Mouse (Mus musculus): ENCODE data around the gene Plek. TPM values are rescaled to one million over a fixed set of nuclear protein-coding genes. Genes with fewer than 3 reads are reported as not detected.

Gene Plek
- total RNA-seq, 1 experiment from 2014 or later = 2.9 TPM

DNA sequence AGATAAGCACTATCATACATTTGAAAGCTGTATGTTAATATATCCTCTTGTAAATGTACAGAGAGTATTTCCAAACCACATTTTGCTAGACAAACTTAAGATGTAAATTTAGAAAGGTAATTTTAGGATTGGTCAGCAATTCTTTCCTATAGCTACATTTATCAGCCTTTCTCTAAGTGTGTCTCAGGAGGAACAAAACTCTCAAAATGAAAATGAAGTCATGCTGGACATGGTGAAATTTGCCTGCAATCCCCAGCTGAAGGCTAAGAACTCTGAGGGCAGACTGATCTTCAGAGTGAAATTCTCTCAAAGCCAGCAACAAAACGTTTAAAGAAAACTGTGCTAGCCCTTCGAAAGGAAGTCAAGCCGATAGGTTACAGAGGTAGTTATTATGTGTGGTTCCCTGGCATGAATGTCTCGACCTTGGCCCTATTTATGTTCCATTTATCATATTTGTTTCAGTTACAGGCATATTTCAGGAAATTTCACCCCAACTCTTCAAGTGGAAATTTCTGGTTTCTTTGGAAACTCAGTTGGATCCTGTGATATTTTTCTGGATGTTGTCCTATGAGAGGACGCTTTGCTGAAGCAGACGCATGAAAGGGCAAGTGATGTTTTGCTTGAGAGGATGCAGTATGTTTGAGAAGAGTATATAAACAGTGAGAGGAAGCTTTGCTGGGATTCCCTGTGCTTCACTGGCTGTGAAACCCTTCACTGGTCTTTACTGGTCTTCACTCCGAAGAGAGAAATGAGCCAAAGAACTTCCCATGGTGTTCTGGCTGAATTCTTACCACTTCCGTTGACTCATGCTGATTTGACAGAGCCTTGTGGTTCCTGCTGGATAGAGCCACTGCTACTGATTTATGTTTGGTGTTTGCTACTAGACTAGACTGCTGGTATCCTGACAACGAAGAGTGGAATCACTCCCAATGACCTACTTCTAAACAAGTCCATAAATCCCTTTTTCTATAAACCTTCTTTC lies 51.5 kb downstream of the Plek start:
- DNase-seq = no peak

DNA sequence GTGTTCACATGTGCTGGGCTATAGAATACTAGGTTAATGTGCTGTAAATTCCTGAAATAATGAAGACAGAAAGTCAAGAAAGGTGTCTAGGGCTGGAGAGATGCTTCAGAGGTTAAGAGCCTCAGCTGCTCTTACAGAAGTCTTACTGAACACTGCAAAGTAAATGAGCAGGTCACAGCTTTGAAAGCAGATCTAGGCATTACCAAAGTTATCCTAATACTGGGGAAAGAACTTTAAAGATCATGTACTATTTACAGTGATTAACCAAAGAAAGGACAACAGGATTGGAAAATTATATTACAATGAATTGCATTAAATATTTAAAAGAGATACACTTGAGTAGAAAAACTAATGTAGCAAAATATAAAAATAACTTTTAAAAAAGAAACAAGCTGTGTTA lies 52.2 kb downstream of the Plek start:
- DNase-seq = no peak

DNA sequence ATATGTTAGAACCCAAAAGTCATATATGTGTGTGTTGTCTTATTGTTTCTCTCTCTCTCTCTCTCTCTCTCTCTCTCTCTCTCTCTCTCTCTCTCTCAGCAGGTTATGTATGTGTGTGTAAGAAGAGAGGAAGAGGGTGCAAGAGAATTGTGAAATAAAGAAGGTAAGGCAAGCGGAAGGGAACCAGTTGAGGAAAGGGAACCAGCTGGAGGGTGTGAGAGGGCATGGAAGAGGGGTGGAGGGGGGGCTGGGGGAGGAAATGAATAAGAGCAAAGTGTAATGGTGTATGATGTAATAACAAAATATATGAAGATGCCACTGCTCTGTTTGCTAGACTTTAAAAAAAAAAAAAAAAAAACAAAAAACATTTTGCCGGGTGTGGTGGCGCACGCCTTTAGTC lies 52.8 kb downstream of the Plek start:
- no peak for DNase-seq

DNA sequence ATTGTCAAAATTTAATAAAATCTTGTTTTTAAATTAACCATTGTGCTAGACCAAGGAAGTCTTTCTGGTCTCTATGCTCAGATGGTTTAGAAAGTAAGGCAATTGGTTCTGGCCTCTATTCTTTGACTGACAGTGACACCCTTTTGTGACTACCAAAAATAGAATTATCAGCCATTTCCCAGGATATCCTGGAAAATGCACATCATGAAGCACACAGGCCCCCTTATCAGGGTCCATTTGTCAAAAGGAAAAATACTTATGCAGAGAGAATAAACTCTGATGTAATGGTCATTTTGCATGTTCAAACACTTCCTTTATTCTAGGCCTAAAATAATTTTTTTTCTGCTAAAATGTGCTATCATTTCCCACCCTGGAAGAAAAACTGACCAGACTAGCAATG lies 54.7 kb downstream of the Plek start:
- DNase-seq = no peak

GRCm38 (mm10) chr11:16996818-16997217 lies 55.4 kb downstream of the Plek start:
- no peak for DNase-seq

DNA sequence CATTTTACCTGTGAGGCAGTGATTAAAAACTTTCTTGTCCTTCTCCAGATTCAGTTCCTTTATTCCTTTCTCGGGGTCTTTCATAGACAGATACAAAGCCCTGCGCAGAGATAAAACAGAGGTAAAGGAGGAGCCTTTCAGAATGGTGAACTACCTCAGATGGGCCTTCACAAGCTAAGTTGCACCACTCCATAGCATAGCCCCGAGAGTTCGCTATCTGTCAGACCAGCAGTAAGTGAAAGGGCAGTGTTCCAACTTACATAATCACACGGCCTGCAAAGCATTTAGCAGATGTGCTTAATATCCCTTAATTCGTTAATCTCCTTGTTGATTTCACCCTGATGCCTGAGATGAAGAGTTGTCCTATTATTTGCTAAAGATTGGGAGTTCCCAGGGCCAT lies 59.3 kb downstream of the Plek start:
- DNase-seq = no peak

DNA sequence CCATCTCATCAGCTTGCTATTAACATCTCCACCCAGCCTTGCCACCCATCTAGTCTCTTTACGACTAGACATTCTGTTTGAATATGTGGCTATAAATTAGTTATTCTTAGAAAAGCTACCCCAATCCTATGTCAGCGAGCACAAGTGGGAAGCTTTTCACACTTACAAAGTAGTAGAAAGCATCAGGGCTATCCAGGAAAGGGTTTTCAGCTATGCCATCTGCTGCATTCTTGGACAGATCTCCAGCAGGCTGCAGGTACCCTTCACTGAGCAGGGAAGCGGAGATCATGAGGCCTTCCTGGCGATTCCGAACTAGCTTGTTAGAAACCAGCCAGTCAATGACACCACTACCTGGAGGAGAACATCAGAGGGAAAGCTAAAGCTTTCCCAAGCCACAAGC lies 62.3 kb downstream of the Plek start:
- DNase-seq = no peak

GRCm38 (mm10) chr11:16987745-16988328 lies 64.3 kb downstream of the Plek start:
- no peak for DNase-seq

DNA sequence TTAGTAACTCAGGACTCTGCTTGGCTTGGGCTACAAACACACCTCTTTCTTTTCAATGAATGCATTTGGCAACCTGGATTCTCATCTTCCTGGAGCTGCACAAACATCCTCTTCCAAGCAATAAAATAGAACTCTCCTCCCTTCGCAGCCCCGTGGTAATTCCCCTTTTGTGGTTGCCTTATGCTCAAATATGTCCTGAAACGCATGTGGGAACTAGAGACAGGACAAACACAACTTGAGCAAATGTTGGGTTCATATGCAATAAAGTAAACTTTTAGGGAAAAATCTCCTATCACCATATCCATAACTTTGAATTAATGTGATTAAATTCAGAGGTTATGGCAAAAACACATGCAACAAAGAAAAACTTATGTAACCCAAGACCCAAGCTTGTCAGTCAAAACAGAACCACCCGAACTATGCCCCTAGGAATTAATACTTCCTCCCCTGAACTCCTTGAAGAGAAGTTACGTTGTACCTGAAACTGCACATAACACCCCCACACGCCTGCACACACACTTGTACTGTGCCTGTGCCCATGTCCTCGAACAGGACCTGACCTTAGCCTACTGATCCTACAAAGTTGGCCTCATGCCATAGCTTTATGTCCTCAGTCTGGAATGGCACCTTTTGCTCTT lies 65.5 kb downstream of the Plek start:
- DNase-seq = no peak

DNA sequence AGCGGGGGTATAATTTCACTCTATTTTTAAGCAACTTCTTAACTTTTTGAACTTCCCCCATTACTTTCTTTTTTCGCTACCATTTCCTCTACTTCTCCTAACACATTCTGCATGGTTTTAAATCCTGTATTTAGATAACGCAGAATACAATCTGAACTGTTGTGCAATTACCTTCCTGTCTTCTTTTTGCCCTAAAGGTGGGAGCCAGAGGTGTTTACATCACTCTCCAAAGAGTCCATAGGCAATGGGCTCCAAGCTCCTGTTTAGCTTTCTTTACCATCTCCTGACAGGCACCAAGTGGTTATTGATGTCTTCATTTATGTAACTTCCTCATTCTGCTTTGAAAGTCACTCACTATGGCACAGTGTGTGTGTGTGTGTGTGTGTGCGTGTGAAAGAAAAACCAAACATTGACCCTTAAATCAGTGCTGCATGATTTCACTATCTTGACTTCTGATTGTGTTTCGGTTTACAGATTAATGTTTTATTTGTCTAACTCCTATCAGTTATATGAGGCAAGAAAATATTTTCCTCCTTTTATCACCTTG lies 73.9 kb downstream of the Plek start:
- DNase-seq = no peak

DNA sequence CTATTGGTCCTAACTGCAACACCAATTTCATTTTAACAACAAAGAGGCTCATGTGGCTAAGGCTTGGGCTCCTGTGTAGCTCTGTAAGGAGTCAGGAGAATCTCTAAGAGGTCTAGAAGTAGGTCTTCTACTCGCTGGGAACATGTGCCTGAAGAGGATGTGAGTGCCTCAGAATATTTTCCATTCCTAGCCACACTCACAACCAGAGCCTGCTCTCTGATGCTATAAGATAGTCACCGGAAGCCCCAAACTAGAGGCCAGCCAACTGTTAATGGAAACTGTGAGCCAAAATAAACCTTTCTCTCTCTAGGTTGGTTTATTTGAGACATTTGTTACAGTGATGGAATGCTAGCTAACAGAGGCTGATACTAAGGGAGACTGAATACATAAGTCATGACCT lies 74.6 kb downstream of the Plek start:
- DNase-seq = no peak

GRCm38 (mm10) chr11:16976937-16977336 lies 75.2 kb downstream of the Plek start:
- no peak for DNase-seq

DNA sequence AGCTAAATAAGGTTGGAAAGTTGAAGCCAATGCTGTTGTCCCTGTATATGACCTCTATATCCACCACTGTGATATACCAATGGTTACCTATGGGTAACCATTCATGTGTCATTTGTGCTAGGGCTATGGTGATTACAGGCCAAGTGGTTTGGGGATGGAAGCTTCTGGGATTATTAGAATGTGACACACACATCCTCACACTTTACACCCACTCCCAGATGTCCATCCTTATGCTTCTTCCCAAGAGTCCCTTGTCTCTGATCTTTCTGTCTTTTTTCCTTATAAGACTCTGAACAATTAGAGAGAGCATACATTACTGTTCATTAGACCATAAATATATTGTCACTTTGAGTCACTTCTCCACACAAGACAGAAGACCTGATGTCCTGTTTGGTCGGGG lies 79.1 kb downstream of the Plek start:
- DNase-seq = no peak

GRCm38 (mm10) chr11:16972027-16972426 lies 80.2 kb downstream of the Plek start:
- DNase-seq = no peak

GRCm38 (mm10) chr11:16969650-16970049 lies 82.5 kb downstream of the Plek start:
- DNase-seq = no peak

DNA sequence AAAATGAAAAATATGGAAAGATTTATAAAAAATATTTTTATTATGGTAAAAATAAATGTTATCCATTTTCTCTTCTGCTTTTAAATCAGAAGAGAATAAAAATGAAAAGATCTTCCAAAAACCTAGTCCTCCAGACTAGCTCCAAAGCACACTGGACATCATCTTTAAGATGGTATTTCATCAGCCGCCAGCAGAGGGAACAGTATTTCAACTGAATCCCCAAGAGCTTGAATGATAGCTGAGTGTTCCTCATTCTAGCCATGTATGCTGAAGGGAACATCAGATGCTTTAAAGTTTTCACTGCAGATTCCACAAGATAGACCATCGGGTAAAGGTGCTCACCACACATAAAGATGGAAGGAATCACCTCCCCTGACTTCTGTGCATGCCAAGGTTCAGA lies 84.4 kb downstream of the Plek start:
- no peak for DNase-seq

- DNase-seq = no peak
Observed at GRCm38 (mm10) chr11:16958520-16958919, 93.7 kb downstream of the Plek start.

- no peak for DNase-seq
Observed at GRCm38 (mm10) chr11:16957030-16957429, 95.2 kb downstream of the Plek start.

- no peak for DNase-seq
Observed at GRCm38 (mm10) chr11:16956115-16956862, 95.9 kb downstream of the Plek start.

- DNase-seq = no peak
Observed at GRCm38 (mm10) chr11:16951761-16952010, 100.5 kb downstream of the Plek start.

GRCm38 (mm10) chr11:16950976-16951760 lies 101.0 kb downstream of the Plek start, which contains the start of gene Fbxo48:
TSS of gene Fbxo48 (plus strand) at chr11:16951375.
- DNase-seq = peak; percentile 88
